Mouse (Mus musculus) gastrocnemius, adult 8-10 months (tissue): ENCODE results near the gene Fut2. TPM values are rescaled to one million over a fixed set of nuclear protein-coding genes. Genes with fewer than 3 reads are reported as not detected.

ENCODE experiments used
- DNase-seq, 2 experiments: peaks; one replicate each; pipeline ENCODE4 v3.0.0; 2022; ENCODE audit warnings: low spot score in 2 of 2
- total RNA-seq, 4 experiments: library from RNA; stranded (reverse); gene quantifications; 2 replicates each; pipeline ENCODE4 v1.2.4; 2022

The Fut2 gene
- total RNA-seq, 4 experiments from 2014 or later: 0.12 to 0.29 (median 0.20) TPM

- no peak for DNase-seq
These were observed 56.7 kb downstream of the Fut2 start for GRCm38 (mm10) chr7:45609511-45609910.

GRCm38 (mm10) chr7:45605704-45606289, 60.4 kb downstream of the Fut2 start:
- DNase-seq: no peak

GRCm38 (mm10) chr7:45598960-45599879, 67.0 kb downstream of the Fut2 start:
- no peak for DNase-seq

Other genes starting within 250 kb of the Fut2 start
- gene Lhb, start 245.6 kb downstream of the Fut2 start, total RNA-seq: under 1 TPM in 2 of 4 experiments, not detected in 2; 0.46 to 0.61 TPM
- 100 to 1,000 TPM; 265 to 308 (median 299) TPM for gene Gys1, start 231.6 kb downstream of the Fut2 start, total RNA-seq
- gene Ruvbl2, start 228.3 kb downstream of the Fut2 start, total RNA-seq: 10 to 100 TPM; 22.4 to 28.6 (median 24.0) TPM
- gene Ftl1, start 206.5 kb downstream of the Fut2 start, total RNA-seq: 100 to 1,000 TPM in 3 of 4 experiments, 10 to 100 TPM in 1; 83.2 to 132 (median 121) TPM
- gene Bax, start 199.5 kb downstream of the Fut2 start, total RNA-seq: 10 to 100 TPM; 14.5 to 17.8 (median 15.3) TPM
- not detected for gene Tulp2, start 184.5 kb downstream of the Fut2 start, total RNA-seq
- 10 to 100 TPM in 3 of 4 experiments, 1 to 10 TPM in 1; 9.7 to 19.4 (median 11.8) TPM for gene Gm45808, start 179.6 kb downstream of the Fut2 start, total RNA-seq
- gene Dhdh, start 177.6 kb downstream of the Fut2 start, total RNA-seq: 10 to 100 TPM; 22.2 to 29.9 (median 27.6) TPM
- 10 to 100 TPM; 51.1 to 66.1 (median 56.8) TPM for gene Nucb1, start 156.0 kb downstream of the Fut2 start, total RNA-seq
- gene Ppp1r15a, start 140.1 kb downstream of the Fut2 start, total RNA-seq: 10 to 100 TPM; 19.6 to 34.3 (median 29.4) TPM
- 1 to 10 TPM; 1.4 to 5.4 (median 4.6) TPM for gene Plekha4, start 140.1 kb downstream of the Fut2 start, total RNA-seq
- gene Hsd17b14, start 111.5 kb downstream of the Fut2 start, total RNA-seq: 1 to 10 TPM in 1 of 4 experiments, under 1 TPM in 2, not detected in 1; 0.52 to 2.8 (median 0.56) TPM
- 100 to 1,000 TPM in 1 of 4 experiments, 10 to 100 TPM in 3; 82.2 to 107 (median 91.8) TPM for gene Bcat2, start 96.2 kb downstream of the Fut2 start, total RNA-seq
- gene Fgf21, start 50.9 kb downstream of the Fut2 start, total RNA-seq: not detected
- not detected for gene Fut1, start 49.1 kb downstream of the Fut2 start, total RNA-seq
- gene Izumo1, start 44.6 kb downstream of the Fut2 start, total RNA-seq: not detected
- 1 to 10 TPM; 5.1 to 7.0 (median 5.3) TPM for gene Rasip1, start 38.9 kb downstream of the Fut2 start, total RNA-seq
- gene Mamstr, start 26.4 kb downstream of the Fut2 start, total RNA-seq: 10 to 100 TPM; 18.5 to 36.8 (median 28.8) TPM
- under 1 TPM; 0.18 to 0.48 (median 0.27) TPM for gene Ntn5, start 17.6 kb upstream of the Fut2 start, total RNA-seq
- under 1 TPM in 3 of 4 experiments, not detected in 1; 0.12 to 0.18 (median 0.16) TPM for gene Sec1, start 28.0 kb upstream of the Fut2 start, total RNA-seq
- gene Car11, start 33.4 kb upstream of the Fut2 start, total RNA-seq: 10 to 100 TPM; 14.3 to 18.2 (median 16.1) TPM
- 100 to 1,000 TPM in 3 of 4 experiments, 10 to 100 TPM in 1; 69.5 to 173 (median 143) TPM for gene Dbp, start 38.7 kb upstream of the Fut2 start, total RNA-seq
- gene Rpl18, start 49.1 kb upstream of the Fut2 start, total RNA-seq: 100 to 1,000 TPM; 479 to 609 (median 594) TPM
- 10 to 100 TPM; 10.6 to 15.0 (median 13.0) TPM for gene Sphk2, start 51.6 kb upstream of the Fut2 start, total RNA-seq
- under 1 TPM in 2 of 4 experiments, not detected in 2; 0.10 to 0.38 TPM for gene Fam83e, start 54.8 kb upstream of the Fut2 start, total RNA-seq
- gene Spaca4, start 59.4 kb upstream of the Fut2 start, total RNA-seq: not detected
- not detected for gene Lmtk3, start 117.3 kb upstream of the Fut2 start, total RNA-seq
- gene Sult2b1, start 118.3 kb upstream of the Fut2 start, total RNA-seq: not detected
- gene Cyth2, start 148.2 kb upstream of the Fut2 start, total RNA-seq: 10 to 100 TPM; 25.2 to 34.3 (median 30.8) TPM
- gene Kcnj14, start 158.4 kb upstream of the Fut2 start, total RNA-seq: under 1 TPM in 2 of 4 experiments, not detected in 2; 0.11 to 0.29 TPM
- gene Grwd1, start 164.6 kb upstream of the Fut2 start, total RNA-seq: 10 to 100 TPM; 15.5 to 17.3 (median 16.1) TPM
- gene Kdelr1, start 206.4 kb upstream of the Fut2 start, total RNA-seq: 10 to 100 TPM; 68.0 to 73.7 (median 70.1) TPM
- gene Grin2d, start 212.0 kb upstream of the Fut2 start, total RNA-seq: under 1 TPM in 2 of 4 experiments, not detected in 2; 0.07 to 0.11 TPM
- gene Syngr4, start 230.3 kb upstream of the Fut2 start, total RNA-seq: not detected
- gene Tmem143, start 230.5 kb upstream of the Fut2 start, total RNA-seq: 10 to 100 TPM; 52.6 to 67.7 (median 56.3) TPM